Mouse (Mus musculus): ENCODE data around the gene Fastkd3. TPM values are rescaled to one million over a fixed set of nuclear protein-coding genes. Genes with fewer than 3 reads are reported as not detected.

The Fastkd3 gene
- polyA plus RNA-seq, 1 experiment from 2014 or later: 27.3 TPM

- no peak overlapping the region for H3K4me3 ChIP-seq (replicated peaks; ENCODE audit: low read depth, low read length)
- no peak for ATAC-seq (ENCODE audit: low FRiP score, low TSS enrichment)
- DNase-seq: no peak
- no peak overlapping the region for H3K9ac ChIP-seq (replicated peaks; ENCODE audit: low read length)
- no peaks in the 10 kb centered on the region for H3K9me3 ChIP-seq (ENCODE audit: control insufficient read depth, low read length)
- no peak overlapping the region for H3K4me2 ChIP-seq (ENCODE audit: low read length)
- H3K27ac ChIP-seq (replicated peaks; ENCODE audit: low read depth, low read length): no peak overlapping the region
- no peaks in the 10 kb centered on the region for H3K27me3 ChIP-seq (ENCODE audit: control insufficient read depth, insufficient read depth, low read length)
- peaks cover 28% of the 10 kb centered on the region for H3K36me3 ChIP-seq (ENCODE audit: control insufficient read depth, insufficient read depth, low read length)
- H3K4me1 ChIP-seq (ENCODE audit: control insufficient read depth, insufficient read depth, low read length): peaks cover 5% of the 10 kb centered on the region
- WGBS: 92% methylated on average over 7 of the region's 7 CpGs
Measured at GRCm38 (mm10) chr13:68577945-68578344, 4.1 kb upstream of the Fastkd3 start.

GRCm38 (mm10) chr13:68581086-68581740 lies 821 bp upstream of the Fastkd3 start:
- Histone ChIP-seq H3K4me2 (ENCODE audit: low read length) (peak overlapping the region; percentile 91), H3K27me3 (ENCODE audit: control insufficient read depth, insufficient read depth, low read length) (no peaks in the 10 kb centered on the region), H3K9me3 (ENCODE audit: control insufficient read depth, low read length) (no peaks in the 10 kb centered on the region), H3K4me3 (replicated peaks; ENCODE audit: low read depth, low read length) (peak overlapping the region; percentile 83), H3K9ac (replicated peaks; ENCODE audit: low read length) (peak overlapping the region; percentile 59), H3K27ac (replicated peaks; ENCODE audit: low read depth, low read length) (peak overlapping the region; percentile 55; the same call in 1 of the 2 replicates), H3K36me3 (ENCODE audit: control insufficient read depth, insufficient read depth, low read length) (peaks cover 48% of the 10 kb centered on the region), H3K4me1 (ENCODE audit: control insufficient read depth, insufficient read depth, low read length) (peaks cover 7% of the 10 kb centered on the region)
- no peak for ATAC-seq (ENCODE audit: low FRiP score, low TSS enrichment)
- WGBS: 29% methylated on average over 14 of the region's 14 CpGs
- DNase-seq: no peak

DNA sequence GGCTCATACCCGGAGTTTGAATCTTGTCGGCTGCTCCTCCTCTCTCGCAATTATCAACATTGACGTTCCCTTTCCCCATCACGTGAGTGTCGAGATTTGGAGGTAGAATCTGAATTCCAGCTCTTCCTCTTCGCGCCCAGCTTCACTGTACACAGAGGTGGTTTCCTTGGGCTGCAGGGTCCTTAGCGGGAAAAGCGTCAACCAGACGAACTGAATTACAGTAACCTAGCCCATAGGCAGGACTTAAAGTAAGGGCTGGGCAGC lies 415 bp downstream of the Fastkd3 start:
- ATAC-seq (ENCODE audit: low FRiP score, low TSS enrichment) (no peak; the same call in 1 of the 2 replicates), DNase-seq (no peak)
- Histone ChIP-seq H3K4me2 (ENCODE audit: low read length) (peak overlapping the region; percentile 91), H3K36me3 (ENCODE audit: control insufficient read depth, insufficient read depth, low read length) (peaks cover 47% of the 10 kb centered on the region), H3K27ac (replicated peaks; ENCODE audit: low read depth, low read length) (peak overlapping the region; percentile 70), H3K9me3 (ENCODE audit: control insufficient read depth, low read length) (no peaks in the 10 kb centered on the region), H3K4me1 (ENCODE audit: control insufficient read depth, insufficient read depth, low read length) (peaks cover 7% of the 10 kb centered on the region), H3K27me3 (ENCODE audit: control insufficient read depth, insufficient read depth, low read length) (no peaks in the 10 kb centered on the region), H3K9ac (replicated peaks; ENCODE audit: low read length) (peak overlapping the region; percentile 66), H3K4me3 (replicated peaks; ENCODE audit: low read depth, low read length) (peak overlapping the region; percentile 83)
- WGBS: 1% methylated on average over 11 of the region's 11 CpGs

GRCm38 (mm10) chr13:68583961-68584360 lies 1.9 kb downstream of the Fastkd3 start:
- WGBS: 93% methylated on average over 11 of the region's 11 CpGs
- H3K9ac ChIP-seq (replicated peaks; ENCODE audit: low read length): no peak overlapping the region
- ATAC-seq (ENCODE audit: low FRiP score, low TSS enrichment) (no peak), DNase-seq (no peak)
- H3K27ac ChIP-seq (replicated peaks; ENCODE audit: low read depth, low read length): no peak overlapping the region
- peaks cover 7% of the 10 kb centered on the region for H3K4me1 ChIP-seq (ENCODE audit: control insufficient read depth, insufficient read depth, low read length)
- H3K27me3 ChIP-seq (ENCODE audit: control insufficient read depth, insufficient read depth, low read length): no peaks in the 10 kb centered on the region
- H3K4me3 ChIP-seq (replicated peaks; ENCODE audit: low read depth, low read length): no peak overlapping the region
- no peaks in the 10 kb centered on the region for H3K9me3 ChIP-seq (ENCODE audit: control insufficient read depth, low read length)
- H3K36me3 ChIP-seq (ENCODE audit: control insufficient read depth, insufficient read depth, low read length): peaks cover 56% of the 10 kb centered on the region
- no peak overlapping the region for H3K4me2 ChIP-seq (ENCODE audit: low read length)

DNA sequence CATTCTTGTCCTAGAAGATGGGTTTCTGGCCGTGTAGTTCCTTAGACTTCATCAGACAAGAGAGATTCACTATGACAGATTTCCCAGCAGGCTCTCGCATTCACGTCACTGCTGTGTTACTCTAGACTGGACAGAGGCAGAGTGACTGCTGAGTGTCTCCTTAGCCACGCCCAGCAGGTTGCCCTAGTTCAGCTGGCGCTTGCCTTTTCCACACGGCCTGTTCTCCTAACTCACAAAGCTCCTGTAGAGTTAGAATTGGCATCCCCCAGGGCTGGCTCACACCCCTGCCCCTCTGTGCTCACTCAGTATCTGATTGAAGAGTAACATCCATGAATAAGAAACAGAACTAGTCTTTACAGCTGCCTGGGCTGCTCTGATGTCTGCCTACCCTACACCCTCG lies 3.4 kb downstream of the Fastkd3 start:
- ATAC-seq (ENCODE audit: low FRiP score, low TSS enrichment) (no peak), DNase-seq (no peak)
- H3K27me3 ChIP-seq (ENCODE audit: control insufficient read depth, insufficient read depth, low read length): no peaks in the 10 kb centered on the region
- H3K27ac ChIP-seq (replicated peaks; ENCODE audit: low read depth, low read length): no peak overlapping the region
- peaks cover 7% of the 10 kb centered on the region for H3K4me1 ChIP-seq (ENCODE audit: control insufficient read depth, insufficient read depth, low read length)
- peaks cover 68% of the 10 kb centered on the region for H3K36me3 ChIP-seq (ENCODE audit: control insufficient read depth, insufficient read depth, low read length)
- H3K4me2 ChIP-seq (ENCODE audit: low read length): no peak overlapping the region
- 86% methylated on average over 7 of the region's 7 CpGs for WGBS
- no peak overlapping the region for H3K4me3 ChIP-seq (replicated peaks; ENCODE audit: low read depth, low read length)
- H3K9ac ChIP-seq (replicated peaks; ENCODE audit: low read length): no peak overlapping the region
- H3K9me3 ChIP-seq (ENCODE audit: control insufficient read depth, low read length): no peaks in the 10 kb centered on the region

- Histone ChIP-seq H3K27ac (replicated peaks; ENCODE audit: low read depth, low read length) (no peak overlapping the region), H3K36me3 (ENCODE audit: control insufficient read depth, insufficient read depth, low read length) (peaks cover 90% of the 10 kb centered on the region), H3K4me1 (ENCODE audit: control insufficient read depth, insufficient read depth, low read length) (no peaks in the 10 kb centered on the region), H3K9me3 (ENCODE audit: control insufficient read depth, low read length) (no peaks in the 10 kb centered on the region), H3K27me3 (ENCODE audit: control insufficient read depth, insufficient read depth, low read length) (no peaks in the 10 kb centered on the region), H3K4me3 (replicated peaks; ENCODE audit: low read depth, low read length) (no peak overlapping the region), H3K4me2 (ENCODE audit: low read length) (no peak overlapping the region), H3K9ac (replicated peaks; ENCODE audit: low read length) (no peak overlapping the region)
- ATAC-seq (ENCODE audit: low FRiP score, low TSS enrichment) (no peak), DNase-seq (no peak)
Measured at GRCm38 (mm10) chr13:68588352-68588751, 6.3 kb downstream of the Fastkd3 start.

GRCm38 (mm10) chr13:68593797-68594196 lies 11.8 kb downstream of the Fastkd3 start:
- H3K4me2 ChIP-seq (ENCODE audit: low read length): no peak overlapping the region
- no peak for ATAC-seq (ENCODE audit: low FRiP score, low TSS enrichment)
- H3K27me3 ChIP-seq (ENCODE audit: control insufficient read depth, insufficient read depth, low read length): no peaks in the 10 kb centered on the region
- no peaks in the 10 kb centered on the region for H3K4me1 ChIP-seq (ENCODE audit: control insufficient read depth, insufficient read depth, low read length)
- H3K9ac ChIP-seq (replicated peaks; ENCODE audit: low read length): no peak overlapping the region
- WGBS: 74% methylated on average over 1 of the region's 1 CpGs
- no peaks in the 10 kb centered on the region for H3K9me3 ChIP-seq (ENCODE audit: control insufficient read depth, low read length)
- H3K4me3 ChIP-seq (replicated peaks; ENCODE audit: low read depth, low read length): no peak overlapping the region
- peaks cover 38% of the 10 kb centered on the region for H3K36me3 ChIP-seq (ENCODE audit: control insufficient read depth, insufficient read depth, low read length)
- H3K27ac ChIP-seq (replicated peaks; ENCODE audit: low read depth, low read length): no peak overlapping the region
- peak; percentile 79 for DNase-seq

GRCm38 (mm10) chr13:68597199-68597598 lies 15.2 kb downstream of the Fastkd3 start, which contains the start of gene 1700001L19Rik:
Gene 1700001L19Rik (plus strand): TSS chr13:68597421.
- H3K27ac ChIP-seq (replicated peaks; ENCODE audit: low read depth, low read length): no peak within 1 kb of the TSS
- peak; percentile 54 for DNase-seq
- WGBS: 10% methylated on average over 10 of the region's 10 CpGs
- H3K9ac ChIP-seq (replicated peaks; ENCODE audit: low read length): peak within 1 kb of the TSS; percentile 39; the same call in 1 of the 2 replicates
- H3K27me3 ChIP-seq (ENCODE audit: control insufficient read depth, insufficient read depth, low read length): no peaks in the 10 kb centered on the region
- peak within 1 kb of the TSS; percentile 18 for H3K4me3 ChIP-seq (replicated peaks; ENCODE audit: low read depth, low read length)
- peaks cover 4% of the 10 kb centered on the region; the same call in 1 of the 2 replicates for H3K36me3 ChIP-seq (ENCODE audit: control insufficient read depth, insufficient read depth, low read length)
- 0 out of 2 replicates have a peak, but pooled peaks have one; percentile 36 for ATAC-seq (ENCODE audit: low FRiP score, low TSS enrichment)
- no peaks in the 10 kb centered on the region for H3K9me3 ChIP-seq (ENCODE audit: control insufficient read depth, low read length)
- no peaks in the 10 kb centered on the region for H3K4me1 ChIP-seq (ENCODE audit: control insufficient read depth, insufficient read depth, low read length)
- H3K4me2 ChIP-seq (ENCODE audit: low read length): peak within 1 kb of the TSS; percentile 49

DNA sequence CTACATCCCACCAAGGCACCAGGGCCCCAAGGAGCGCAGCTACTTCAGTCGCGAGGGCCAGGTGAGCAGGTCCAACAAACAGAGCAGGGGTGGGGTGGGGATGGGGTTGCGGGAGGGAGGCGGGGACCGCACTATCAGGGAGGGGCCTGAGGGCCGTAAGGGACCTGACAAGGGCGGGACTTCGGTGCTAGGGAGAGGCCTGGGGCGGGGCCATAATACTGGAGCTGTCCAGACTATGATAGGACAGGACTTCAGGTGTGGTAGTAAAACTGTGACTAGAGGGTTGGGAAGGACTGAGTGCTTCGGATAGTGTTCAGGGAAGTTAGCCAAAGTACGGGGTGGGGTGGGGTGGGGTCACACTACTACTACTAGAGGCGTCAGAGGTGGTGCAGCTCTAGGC lies 15.6 kb downstream of the Fastkd3 start:
- no peaks in the 10 kb centered on the region for H3K9me3 ChIP-seq (ENCODE audit: control insufficient read depth, low read length)
- H3K36me3 ChIP-seq (ENCODE audit: control insufficient read depth, insufficient read depth, low read length): 0 out of 2 replicates have a peak, but pooled peaks cover 2% of the 10 kb centered on the region
- H3K9ac ChIP-seq (replicated peaks; ENCODE audit: low read length): peak overlapping the region; percentile 39; the same call in 1 of the 2 replicates
- H3K4me2 ChIP-seq (ENCODE audit: low read length): peak overlapping the region; percentile 49
- 0 out of 2 replicates have a peak, but pooled peaks have one; percentile 32 for ATAC-seq (ENCODE audit: low FRiP score, low TSS enrichment)
- 19% methylated on average over 13 of the region's 13 CpGs for WGBS
- no peaks in the 10 kb centered on the region for H3K4me1 ChIP-seq (ENCODE audit: control insufficient read depth, insufficient read depth, low read length)
- H3K27ac ChIP-seq (replicated peaks; ENCODE audit: low read depth, low read length): no peak overlapping the region
- no peak for DNase-seq
- H3K27me3 ChIP-seq (ENCODE audit: control insufficient read depth, insufficient read depth, low read length): no peaks in the 10 kb centered on the region
- peak overlapping the region; percentile 18 for H3K4me3 ChIP-seq (replicated peaks; ENCODE audit: low read depth, low read length)
